Mouse (Mus musculus) embryo, embryonic 10 days (tissue): Measurements from ENCODE around the gene Aebp1.

ENCODE experiments used
- DNase-seq: peaks from one replicate; pipeline ENCODE4 v3.0.0-alpha.2; 2015; ENCODE audit warnings: low spot score

The Aebp1 gene

GRCm38 (mm10) chr11:5861678-5862393, at the start of gene Aebp1:
Aebp1 (plus strand) TSS chr11:5861947.
- DNase-seq = peak; percentile 39

GRCm38 (mm10) chr11:5813381-5813780, 48.4 kb upstream of the Aebp1 start:
- DNase-seq = no peak

GRCm38 (mm10) chr11:5819223-5819622, 42.5 kb upstream of the Aebp1 start:
- DNase-seq = no peak

GRCm38 (mm10) chr11:5825432-5825831, 36.3 kb upstream of the Aebp1 start:
- DNase-seq = no peak

GRCm38 (mm10) chr11:5827931-5828330, 33.8 kb upstream of the Aebp1 start:
- DNase-seq = no peak

GRCm38 (mm10) chr11:5828509-5829191, 33.1 kb upstream of the Aebp1 start:
- DNase-seq = no peak

GRCm38 (mm10) chr11:5829327-5829726, 32.4 kb upstream of the Aebp1 start:
- DNase-seq = no peak

- no peak for DNase-seq
Measured at GRCm38 (mm10) chr11:5834506-5834905, 27.2 kb upstream of the Aebp1 start.

GRCm38 (mm10) chr11:5835057-5835456, 26.7 kb upstream of the Aebp1 start:
- DNase-seq = no peak

GRCm38 (mm10) chr11:5836126-5836525, 25.6 kb upstream of the Aebp1 start:
- peak; percentile 35 for DNase-seq

- DNase-seq = peak; percentile 95
Measured at GRCm38 (mm10) chr11:5837251-5838246, 24.2 kb upstream of the Aebp1 start, which contains the start of gene Polm. Polm (minus strand) TSS chr11:5838016.

- DNase-seq = no peak
Measured at GRCm38 (mm10) chr11:5840346-5840745, 21.4 kb upstream of the Aebp1 start.

- DNase-seq = no peak
Measured at GRCm38 (mm10) chr11:5841751-5842150, 20.0 kb upstream of the Aebp1 start.

- DNase-seq = no peak
Measured at GRCm38 (mm10) chr11:5843131-5843530, 18.6 kb upstream of the Aebp1 start.

GRCm38 (mm10) chr11:5846639-5847345, 15.0 kb upstream of the Aebp1 start:
- DNase-seq = no peak

- DNase-seq = no peak
Measured at GRCm38 (mm10) chr11:5848741-5849140, 13.0 kb upstream of the Aebp1 start.

GRCm38 (mm10) chr11:5849316-5849715, 12.4 kb upstream of the Aebp1 start:
- DNase-seq = no peak

- no peak for DNase-seq
Measured at GRCm38 (mm10) chr11:5850452-5850851, 11.3 kb upstream of the Aebp1 start.

- no peak for DNase-seq
Measured at GRCm38 (mm10) chr11:5851021-5851736, 10.6 kb upstream of the Aebp1 start.

- DNase-seq = no peak
Measured at GRCm38 (mm10) chr11:5852314-5852713, 9.4 kb upstream of the Aebp1 start.

- no peak for DNase-seq
Measured at GRCm38 (mm10) chr11:5855481-5855880, 6.3 kb upstream of the Aebp1 start.
